Mouse (Mus musculus) kidney, postnatal 36 days (tissue): ENCODE data around the gene Gfap.

Source experiments
- DNase-seq, 2 experiments: peaks; one replicate each; pipeline ENCODE4 v3.0.0; 2021 to 2022; ENCODE audit warnings: mixed read lengths in 2 of 2

Gfap gene

GRCm38 (mm10) chr11:102900763-102901162, at the start of gene Gfap:
TSS of gene Gfap (minus strand) at chr11:102900912.
- peak; percentile 67 to 90 for DNase-seq

DNA sequence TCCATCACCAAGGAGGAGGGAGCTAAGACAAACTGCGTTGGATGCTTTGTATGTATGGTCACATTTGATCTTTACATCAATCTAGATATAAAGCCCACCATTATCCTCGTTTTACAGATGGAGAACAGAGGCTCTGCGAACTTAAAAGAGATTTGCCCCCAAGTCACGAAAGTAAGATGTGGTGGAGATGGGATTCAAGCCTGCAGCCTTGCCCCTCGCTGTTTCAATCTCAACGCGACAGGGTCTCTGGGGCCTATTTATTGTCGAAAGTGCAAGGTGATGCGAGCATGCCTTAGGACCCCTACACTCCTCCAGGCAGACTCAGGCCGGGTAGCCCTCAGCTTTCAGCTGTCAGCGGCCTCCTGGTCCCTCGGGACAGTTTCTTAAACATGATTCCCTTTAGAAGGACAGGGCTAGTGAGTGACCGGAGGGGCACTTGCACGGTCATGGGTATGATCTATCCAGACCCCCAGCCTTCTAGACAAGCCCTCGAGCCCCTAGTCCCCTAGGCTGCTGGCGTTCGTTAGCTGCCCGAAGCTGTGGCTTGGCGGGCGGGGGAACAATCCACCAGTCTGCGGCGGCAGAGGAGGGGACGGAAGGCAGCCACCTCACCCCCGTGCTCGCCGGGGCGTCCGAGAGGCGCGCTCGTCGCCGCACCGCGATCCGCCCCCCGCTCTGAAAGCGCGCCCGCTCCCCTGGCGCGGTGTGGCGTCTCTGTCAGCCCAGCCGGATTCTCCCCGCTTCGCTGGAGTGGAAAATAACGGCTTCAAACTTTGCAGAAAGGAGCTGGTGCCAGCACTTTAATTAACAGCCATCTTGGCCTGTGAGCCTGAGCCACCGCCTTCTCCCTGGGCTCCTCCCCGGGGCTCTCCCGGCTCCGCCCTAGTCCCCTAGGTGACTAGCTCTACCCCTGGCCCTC, 47.6 kb upstream of the Gfap start:
- DNase-seq: peak; percentile 80

DNA sequence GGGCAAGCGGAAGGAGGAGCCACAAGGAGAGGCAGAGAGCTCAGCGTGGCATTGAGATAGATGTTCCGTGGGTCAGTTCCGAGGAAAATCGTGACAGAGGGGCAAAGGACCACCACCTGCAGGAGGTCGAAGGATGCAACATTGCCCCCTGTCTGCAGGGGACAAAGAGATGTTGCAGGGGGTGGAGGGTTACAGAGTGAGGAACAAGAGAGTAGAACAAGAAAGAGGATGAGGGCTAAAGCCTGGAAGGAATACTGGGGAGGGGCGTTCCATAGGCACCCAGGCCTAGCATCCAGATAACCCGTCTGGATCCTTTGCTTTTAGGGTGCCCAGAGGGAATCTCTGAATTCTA, 46.3 kb upstream of the Gfap start:
- DNase-seq: no peak

- peak; percentile 89 to 94 for DNase-seq
Measured at GRCm38 (mm10) chr11:102946265-102946991, 45.7 kb upstream of the Gfap start, which contains the start of gene C1ql1. TSS of gene C1ql1 (minus strand) at chr11:102946688.

DNA sequence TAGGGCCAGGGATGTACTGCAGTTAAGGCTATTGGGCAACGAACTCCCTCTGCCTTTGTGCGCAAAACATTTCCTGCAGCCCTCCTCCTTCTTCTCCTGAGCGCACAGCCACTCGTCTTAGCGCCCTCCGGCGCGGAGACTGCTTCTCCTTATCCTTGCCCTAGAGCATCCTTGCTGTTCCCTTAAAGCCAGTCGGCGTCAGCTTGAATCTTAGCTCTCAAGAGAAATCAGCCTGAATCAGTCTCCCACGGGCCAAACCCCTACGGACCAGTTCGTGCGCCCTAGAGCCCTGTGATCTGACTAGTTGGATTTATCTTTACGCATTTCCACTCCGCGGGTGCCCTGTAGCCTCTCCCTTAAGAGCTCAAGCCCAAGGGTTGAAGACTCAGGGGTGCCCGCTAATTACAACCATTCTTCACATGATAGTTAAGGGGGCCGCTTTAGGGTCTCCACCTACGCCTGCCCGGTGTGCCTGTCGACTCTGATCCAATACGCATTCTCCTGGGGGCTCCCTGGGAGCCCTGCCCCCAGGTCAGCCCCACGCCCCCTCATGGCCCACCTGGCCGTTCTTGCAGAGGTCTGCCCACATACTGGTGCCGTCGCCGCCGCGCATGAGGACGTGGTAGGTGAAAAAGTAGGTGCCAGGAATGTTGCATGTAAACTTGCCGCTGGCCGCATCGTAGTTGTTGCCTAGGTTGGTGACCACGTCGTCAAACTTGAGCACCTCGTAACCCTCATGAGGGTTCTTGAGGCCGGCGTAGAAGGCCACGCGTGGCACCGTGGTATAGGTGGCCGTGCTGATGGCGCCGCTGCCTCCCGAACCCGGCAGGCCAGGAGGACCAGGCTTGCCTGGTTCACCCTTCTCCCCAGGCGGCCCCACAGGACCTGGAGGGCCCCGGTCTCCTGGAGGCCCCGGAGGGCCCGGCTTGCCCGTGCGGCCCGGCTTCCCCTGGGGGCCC, 44.9 kb upstream of the Gfap start:
- no peak for DNase-seq

DNA sequence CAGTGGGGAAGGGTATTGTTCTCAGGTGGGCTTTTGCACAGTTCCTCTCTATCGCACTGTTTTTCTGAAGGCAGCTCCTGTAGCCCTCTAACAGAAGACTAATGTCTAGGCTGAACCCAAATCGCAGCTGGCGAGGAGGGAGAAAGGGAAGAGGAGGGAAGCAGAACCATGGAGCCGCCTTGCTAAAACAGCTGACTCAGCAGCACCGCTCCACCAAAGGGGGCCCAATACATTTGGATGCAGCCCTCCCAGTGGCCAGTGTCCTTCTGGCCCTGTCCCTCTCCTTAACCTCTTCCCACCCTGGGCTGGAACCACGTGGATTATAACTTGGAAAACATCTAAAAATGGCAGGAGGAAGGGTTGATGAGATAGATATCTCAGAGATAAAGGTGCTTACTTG, 40.5 kb upstream of the Gfap start:
- DNase-seq: no peak

DNA sequence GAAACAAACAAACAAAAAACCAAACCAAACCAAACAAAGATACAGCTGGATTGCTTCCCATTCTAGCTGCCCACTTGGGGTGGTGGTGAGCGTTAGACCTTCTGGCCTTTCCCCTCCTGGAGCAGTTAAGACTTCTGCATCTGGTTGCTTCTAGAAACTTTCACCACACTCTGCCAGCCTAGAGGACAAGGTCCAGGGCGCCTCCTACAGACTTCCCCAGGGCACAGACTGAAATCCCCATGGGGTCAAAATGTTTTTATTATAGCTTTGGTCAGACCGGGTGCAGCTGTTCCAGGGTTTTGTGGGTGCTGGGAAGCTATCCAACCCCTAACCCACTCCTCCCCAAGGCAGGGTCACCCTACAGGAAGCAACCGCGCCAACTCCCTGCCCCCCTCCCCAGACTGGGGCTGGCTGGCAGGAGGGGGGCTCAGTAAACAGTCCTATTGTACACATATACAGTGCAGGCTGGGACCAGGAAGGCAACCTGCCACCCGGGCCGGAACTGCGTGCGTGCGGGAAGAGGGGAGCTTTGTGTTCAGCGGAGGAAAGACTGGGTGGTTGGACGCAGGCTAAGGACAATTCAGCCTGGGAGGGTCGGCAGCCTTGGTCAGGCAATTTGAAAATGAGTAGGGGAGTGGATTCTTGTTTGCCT, 38.4 kb upstream of the Gfap start:
- DNase-seq: peak; percentile 27 to 46

GRCm38 (mm10) chr11:102937529-102938182, 36.9 kb upstream of the Gfap start:
- DNase-seq: no peak

GRCm38 (mm10) chr11:102936272-102936671, 35.6 kb upstream of the Gfap start:
- no peak for DNase-seq

- no peak for DNase-seq
Measured at GRCm38 (mm10) chr11:102930672-102931071, 30.0 kb upstream of the Gfap start.

- no peak for DNase-seq
Measured at GRCm38 (mm10) chr11:102925351-102925717, 24.6 kb upstream of the Gfap start.

DNA sequence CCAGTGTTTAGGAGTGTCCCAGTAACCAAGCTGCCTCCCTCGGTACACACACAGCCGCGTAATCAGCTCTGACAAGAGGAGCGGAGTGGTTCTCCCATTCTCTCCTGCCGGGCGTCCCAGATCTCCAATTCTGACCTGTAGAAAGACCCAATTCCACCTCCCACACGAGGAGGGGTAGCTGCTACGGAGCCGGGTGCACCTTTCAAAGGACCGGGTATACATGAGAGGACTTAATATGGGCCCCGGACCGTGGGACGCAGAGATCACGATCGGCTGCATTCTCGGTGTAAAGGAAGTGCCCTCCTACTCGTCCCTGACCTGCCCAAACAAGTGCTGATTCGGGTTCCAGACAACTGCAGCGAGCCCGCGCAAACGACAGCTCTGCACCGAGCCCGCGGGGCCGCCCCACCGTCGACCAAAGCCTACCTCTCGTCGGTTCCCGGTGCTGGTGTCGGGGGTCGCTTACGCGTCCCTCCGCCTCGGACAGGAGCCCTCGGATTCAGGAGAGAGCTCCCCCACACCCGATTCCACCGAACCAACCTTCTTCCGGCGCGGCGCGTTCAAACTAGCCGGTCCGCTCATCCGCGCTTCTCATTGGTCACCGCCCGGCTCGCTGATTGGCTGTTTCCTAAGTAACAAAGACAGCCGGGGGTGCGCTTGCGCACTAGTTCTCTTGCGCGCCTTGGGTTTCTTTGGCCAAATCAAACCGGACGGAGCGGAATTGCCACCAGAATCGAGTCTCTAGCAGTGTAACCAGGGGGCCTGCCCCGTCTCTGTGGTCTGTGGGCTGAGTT, 24.0 kb upstream of the Gfap start, which contains the start of gene Kif18b:
Kif18b (minus strand) TSS at position 568 of the 794 bp plus-strand sequence.
- peak; percentile 97 for DNase-seq

- DNase-seq: no peak
Measured at GRCm38 (mm10) chr11:102921491-102921890, 20.8 kb upstream of the Gfap start.

DNA sequence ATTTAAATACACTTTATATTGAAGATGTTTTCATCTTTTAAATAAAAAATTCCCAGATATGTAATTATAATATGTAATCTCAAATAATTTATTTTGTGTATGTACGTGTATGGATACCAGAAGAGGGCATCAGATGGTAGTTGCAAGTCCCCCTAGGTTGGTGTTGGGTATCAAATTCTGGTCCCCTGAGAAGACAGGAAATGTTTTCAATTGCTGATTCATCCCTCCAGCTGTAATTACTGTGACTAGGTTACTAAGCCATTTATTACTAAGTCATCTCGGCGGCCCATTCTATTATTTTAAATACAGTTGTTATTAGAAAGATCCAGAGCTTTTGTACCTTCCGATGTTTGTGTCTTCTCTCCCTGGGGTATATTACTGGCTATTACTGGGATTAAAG, 17.4 kb upstream of the Gfap start:
- DNase-seq: no peak

GRCm38 (mm10) chr11:102915380-102915779, 14.7 kb upstream of the Gfap start:
- no peak for DNase-seq

DNA sequence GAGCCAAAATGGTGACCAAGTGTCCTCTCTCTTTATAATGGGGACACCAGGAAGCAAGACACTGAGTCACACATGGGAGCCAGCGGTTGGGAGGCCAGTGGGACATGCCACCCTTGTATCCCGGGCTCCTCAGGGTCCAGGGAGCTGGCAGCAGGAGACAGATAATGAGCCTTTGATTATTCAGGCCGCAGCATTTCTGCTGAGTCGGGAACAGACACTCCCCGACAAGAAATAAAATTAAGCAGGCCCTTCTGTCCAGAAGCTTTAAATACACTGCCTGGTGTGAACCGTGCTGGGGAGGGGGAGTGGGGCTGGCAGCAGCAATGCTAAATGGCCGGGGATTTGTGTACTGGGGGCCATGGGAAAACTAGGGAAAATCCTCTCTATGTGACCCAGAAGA, 10.7 kb upstream of the Gfap start:
- DNase-seq: no peak

DNA sequence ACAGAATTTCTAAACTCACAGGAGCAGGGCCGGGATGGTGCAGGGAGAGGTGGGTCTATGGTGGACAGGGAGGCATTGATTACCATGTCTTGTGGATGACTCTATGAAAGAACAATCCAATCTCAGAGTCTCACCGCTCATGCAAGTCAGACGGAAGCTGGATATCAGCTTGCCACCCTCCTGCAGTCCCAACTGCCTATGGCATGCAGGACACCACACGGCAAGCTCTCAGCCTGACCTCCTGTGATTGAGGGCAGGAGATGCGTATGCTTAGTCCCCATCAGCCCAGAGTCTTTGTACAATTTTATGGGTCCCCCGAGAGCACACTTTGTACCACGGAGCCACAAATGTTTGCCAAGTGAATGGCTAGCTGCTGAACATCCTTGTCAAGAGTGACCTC, 2.9 kb upstream of the Gfap start:
- DNase-seq: no peak

- DNase-seq: no peak
Measured at GRCm38 (mm10) chr11:102902107-102902506, 1.4 kb upstream of the Gfap start.

- no peak for DNase-seq
Measured at GRCm38 (mm10) chr11:102901199-102901598, 487 bp upstream of the Gfap start.

- DNase-seq: no peak
Measured at GRCm38 (mm10) chr11:102898408-102898807, 2.3 kb downstream of the Gfap start.

GRCm38 (mm10) chr11:102896641-102897040, 4.1 kb downstream of the Gfap start:
- DNase-seq: no peak
